Mouse (Mus musculus) cerebellum, postnatal 25 days (tissue): Measurements from ENCODE around the gene Proser2.
A peak's percentile ranks its signal among the peaks of the same experiment; 100 is the strongest.

Source experiments
- DNase-seq, 2 experiments: peaks; one replicate each; pipeline ENCODE4 v3.0.0; 2021; ENCODE audit warnings: mixed read lengths in 2 of 2

Gene Proser2

GRCm38 (mm10) chr2:6129555-6130355, at the start of gene Proser2:
TSS of gene Proser2 (minus strand) at chr2:6130211.
- DNase-seq = peak; percentile 63 to 78

GRCm38 (mm10) chr2:6179749-6180117, 49.7 kb upstream of the Proser2 start:
- DNase-seq = no peak

GRCm38 (mm10) chr2:6178901-6179748, 49.1 kb upstream of the Proser2 start:
- no peak for DNase-seq

DNA sequence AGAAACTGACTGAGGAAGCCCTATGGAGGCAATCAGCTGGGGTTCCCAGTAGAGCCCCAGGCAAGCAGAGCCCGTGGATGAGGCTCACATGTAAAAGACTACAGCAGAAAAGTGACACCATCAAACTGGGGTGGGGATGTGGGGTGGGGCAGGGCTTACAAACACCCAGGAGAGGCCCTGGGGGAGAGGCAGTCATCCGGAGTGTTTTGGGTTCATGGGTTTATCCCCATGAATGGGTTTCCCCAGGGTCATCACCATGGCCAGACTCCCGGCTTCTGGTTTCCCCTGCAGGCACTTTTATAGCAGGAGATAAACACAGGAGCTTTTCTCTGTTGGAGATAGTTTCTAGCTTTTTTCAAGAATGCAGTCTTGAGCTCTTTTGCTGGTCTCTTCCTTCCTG, 43.0 kb upstream of the Proser2 start:
- DNase-seq = no peak

GRCm38 (mm10) chr2:6168560-6168959, 38.5 kb upstream of the Proser2 start:
- no peak for DNase-seq

DNA sequence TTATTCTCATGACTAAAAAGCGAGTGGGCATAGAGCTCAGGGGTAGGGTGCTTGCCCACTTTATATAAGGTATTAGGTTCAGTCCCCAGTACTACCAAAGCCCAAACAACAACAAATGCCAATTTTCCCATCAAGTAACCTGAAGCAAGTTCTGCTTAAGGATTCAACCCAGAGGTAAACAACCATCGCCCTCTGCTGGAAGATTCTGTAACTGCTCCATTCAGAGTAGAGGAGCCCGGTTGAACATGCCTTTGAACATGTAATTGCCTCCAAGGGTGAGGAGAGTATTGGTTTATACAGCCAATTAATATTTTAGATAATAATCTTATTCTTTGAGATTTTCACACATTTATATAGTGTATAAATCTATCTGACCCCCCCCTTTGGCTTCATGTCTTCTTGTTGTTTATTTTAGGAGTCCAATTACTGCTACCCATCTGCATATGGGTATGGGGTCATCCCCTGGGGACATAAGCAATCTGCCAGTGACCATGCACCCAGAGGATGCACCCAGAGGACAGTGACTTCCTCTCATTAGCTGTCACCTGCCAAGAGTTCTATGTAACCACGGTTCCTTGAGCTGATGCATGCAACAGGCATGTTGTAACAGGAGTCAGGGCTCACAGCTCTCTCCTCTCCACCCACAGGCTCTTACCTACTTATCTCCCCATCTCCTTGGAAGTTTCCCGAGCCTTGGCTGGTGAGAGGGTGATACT, 38.0 kb upstream of the Proser2 start:
- peak; percentile 69 to 87 for DNase-seq

DNA sequence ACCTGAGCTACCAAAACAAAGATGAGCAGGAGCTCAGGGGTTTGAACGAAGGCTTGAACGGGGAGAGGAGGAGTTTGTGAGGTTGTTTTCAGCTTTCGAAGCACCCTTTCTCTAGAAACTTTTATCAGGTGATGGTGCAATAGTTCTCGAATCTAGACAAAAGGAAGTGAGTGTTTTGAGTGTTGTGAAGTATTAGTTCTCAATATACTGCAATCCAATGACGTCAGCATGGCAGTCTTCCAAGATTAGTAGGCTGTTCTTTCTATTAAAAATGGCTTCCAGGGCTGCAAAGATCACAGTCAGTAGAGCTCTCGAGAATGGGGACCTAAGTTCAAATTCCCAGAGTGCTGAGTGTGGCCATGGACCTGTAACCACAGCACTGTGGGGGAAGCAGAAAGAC, 35.8 kb upstream of the Proser2 start:
- no peak for DNase-seq

GRCm38 (mm10) chr2:6164606-6165290, 34.7 kb upstream of the Proser2 start:
- no peak for DNase-seq

- no peak for DNase-seq
Observed at GRCm38 (mm10) chr2:6162366-6163040, 32.5 kb upstream of the Proser2 start.

DNA sequence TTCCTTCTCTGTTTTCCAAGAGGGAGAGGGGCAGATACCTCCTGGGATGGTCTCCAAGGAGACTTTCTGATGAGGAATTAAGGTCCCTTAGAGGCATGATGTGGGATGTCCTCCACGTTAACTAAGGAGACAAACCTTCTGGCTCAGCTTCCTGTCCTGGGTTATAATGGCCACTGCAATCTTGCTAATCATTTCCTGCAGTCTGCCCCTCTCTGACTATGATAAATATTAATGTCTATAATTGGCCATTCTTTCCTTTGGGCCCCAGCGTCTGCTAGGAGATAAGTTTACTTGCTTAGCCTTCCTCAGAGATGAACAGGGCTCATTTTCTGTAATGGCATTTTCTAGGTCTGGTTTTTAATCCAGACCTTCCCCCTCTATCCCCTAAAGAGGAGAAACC, 29.7 kb upstream of the Proser2 start:
- DNase-seq = no peak

DNA sequence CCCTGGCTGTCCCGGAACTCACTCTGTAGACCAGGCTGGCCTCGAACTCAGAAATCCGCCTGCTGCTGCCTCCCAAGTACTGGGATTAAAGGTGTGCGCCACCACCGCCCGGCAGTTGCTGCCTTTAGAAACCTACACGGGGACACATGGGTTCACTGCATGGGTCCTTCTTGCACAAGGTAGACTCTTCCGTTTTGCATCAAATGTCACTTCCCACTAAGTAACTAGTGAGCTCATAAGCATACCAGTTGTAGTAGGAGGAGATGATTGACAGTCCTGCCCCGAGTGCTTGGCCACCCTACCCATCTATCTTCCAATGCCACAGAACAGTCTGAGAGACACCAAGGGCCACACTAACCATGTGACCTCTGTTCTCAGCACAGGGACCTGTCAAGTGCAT, 29.2 kb upstream of the Proser2 start:
- no peak for DNase-seq

DNA sequence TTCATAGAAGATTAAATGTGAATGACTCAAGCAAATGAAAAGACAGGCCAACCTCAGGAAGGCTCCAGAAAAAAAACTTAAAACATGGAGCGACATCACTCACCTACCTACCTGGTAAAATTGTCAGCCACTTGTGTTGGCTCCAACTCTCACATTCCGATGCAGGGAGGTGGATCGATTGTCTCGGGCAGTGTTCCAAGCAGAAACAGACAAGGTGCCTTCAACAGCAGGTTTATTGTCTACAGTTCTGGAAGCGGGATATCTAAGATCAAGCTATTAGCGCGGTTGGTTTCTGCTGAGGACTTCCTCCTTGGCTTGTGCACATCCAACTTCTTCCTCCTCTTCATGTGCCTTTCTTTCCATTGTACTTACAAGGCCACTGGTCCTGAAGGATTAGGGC, 27.6 kb upstream of the Proser2 start:
- no peak for DNase-seq

DNA sequence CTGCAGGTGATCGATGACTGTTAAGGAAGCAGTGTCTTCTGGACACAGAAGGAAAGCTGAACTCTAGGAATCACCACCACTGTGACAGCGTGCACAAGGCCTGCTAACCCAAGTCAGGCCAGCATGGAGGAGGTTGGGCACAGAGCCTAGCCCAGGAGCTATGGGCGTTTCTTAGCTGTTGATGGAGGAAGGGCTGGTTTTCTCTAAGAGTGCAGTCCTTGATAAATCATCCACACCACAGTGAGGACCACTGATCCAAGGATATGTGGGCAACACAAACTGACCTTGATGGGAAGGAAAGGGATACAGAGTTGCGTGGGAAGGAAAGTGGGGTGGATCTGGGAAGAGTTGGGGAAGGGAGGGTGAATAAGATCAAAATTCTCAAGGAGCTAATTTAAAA, 27.2 kb upstream of the Proser2 start:
- DNase-seq = no peak

GRCm38 (mm10) chr2:6149801-6150200, 19.8 kb upstream of the Proser2 start:
- DNase-seq = no peak

DNA sequence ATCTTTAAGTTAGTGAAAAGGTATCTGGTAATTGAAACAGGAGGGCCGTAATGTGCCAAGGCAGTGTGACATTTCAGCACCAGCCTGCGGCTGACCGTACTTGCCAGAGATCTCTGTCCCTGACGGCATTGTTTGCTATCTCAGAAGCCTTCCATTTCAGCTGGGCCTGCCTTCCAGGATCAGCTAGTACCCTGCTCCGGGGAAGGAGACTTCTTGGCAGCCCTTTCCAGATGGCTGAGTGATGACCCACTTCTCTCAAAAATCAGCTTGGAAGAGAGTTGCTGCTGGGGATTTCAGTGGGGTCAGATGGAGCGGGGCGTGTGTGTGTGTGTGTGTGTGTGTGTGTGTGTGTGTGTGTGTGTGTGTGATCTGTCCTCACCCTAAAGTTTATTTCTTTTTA, 16.9 kb upstream of the Proser2 start:
- DNase-seq = peak; percentile 25 to 32

GRCm38 (mm10) chr2:6146257-6146656, 16.2 kb upstream of the Proser2 start:
- no peak for DNase-seq

- DNase-seq = no peak
Observed at GRCm38 (mm10) chr2:6145611-6146010, 15.6 kb upstream of the Proser2 start.

- DNase-seq = peak in 1 of 2 experiments; percentile 49
Observed at GRCm38 (mm10) chr2:6142915-6143654, 13.1 kb upstream of the Proser2 start.

- no peak for DNase-seq
Observed at GRCm38 (mm10) chr2:6140572-6141161, 10.7 kb upstream of the Proser2 start.

DNA sequence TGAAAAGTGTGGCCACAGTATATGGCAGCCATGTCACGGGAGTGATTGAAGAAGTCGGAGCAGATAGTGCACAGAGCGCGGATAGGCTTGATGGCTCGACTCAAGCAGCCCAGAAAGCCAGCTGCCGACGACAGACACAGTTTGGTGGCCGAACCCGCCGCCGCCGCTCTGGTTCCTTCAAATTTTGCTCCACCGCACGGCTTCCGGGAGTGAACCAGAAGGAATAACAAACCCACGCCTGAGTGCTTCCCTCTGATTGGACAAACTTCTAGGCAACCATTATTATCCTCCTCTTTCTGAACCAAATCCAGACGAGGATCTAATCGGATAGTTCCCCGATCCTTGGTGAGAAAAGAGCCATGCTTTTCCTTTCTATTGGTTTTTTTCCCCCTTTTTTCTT, 3.9 kb upstream of the Proser2 start:
- no peak for DNase-seq

DNA sequence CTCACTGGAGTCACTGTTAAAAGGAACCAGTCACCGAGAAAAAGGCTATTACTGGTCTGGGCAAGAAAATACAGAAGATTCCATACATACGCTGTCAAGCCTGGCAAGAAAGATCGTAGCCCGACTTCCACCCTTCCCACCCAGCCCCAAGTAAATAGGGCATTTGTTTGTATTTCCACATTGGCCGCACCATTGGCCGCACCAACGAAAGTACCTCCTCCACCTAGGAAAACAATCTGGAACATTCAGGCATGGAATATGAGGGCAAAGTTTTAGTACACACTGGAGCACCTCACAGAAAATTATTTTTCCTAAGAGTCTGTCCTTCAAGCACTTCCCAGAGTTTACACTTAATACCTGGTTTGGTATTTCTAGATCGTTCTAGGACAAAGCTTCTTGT, 1.1 kb downstream of the Proser2 start:
- no peak for DNase-seq
